Mouse (Mus musculus): ENCODE measurements around the gene Txnl4b.

- TF ChIP-seq POLR2A (IDR thresholded peaks at IDR 0.05; ENCODE audit: borderline replicate concordance, insufficient read depth, low read length) (no peak), CTCF (IDR thresholded peaks at IDR 0.05; ENCODE audit: borderline replicate concordance, insufficient read depth, low read depth, low read length) (no peak)
Observed at GRCm38 (mm10) chr8:109564766-109565165, 926 bp upstream of the Txnl4b start.

All from cerebellum, adult 2 months (tissue).